Mouse (Mus musculus): ENCODE measurements around the gene Atpaf2. TPM values are rescaled to one million over a fixed set of nuclear protein-coding genes. Genes with fewer than 3 reads are reported as not detected.

Atpaf2 gene
- polyA plus RNA-seq, 1 experiment from 2014 or later = 62.2 TPM

GRCm38 (mm10) chr11:60351925-60352371 lies 66.3 kb downstream of the Atpaf2 start:
- WGBS = 23% methylated on average over 11 of the region's 11 CpGs
- no peaks in the 10 kb centered on the region for H3K27me3 ChIP-seq (replicated peaks; ENCODE audit: control insufficient read depth, insufficient read depth, low read length)
- DNase-seq (ENCODE audit: low spot score) (peak; percentile 59), ATAC-seq (replicated peaks; ENCODE audit: low FRiP score, low TSS enrichment, low read depth) (no peak)
- no peaks in the 10 kb centered on the region for H3K9me3 ChIP-seq (ENCODE audit: control insufficient read depth, low read length)
- H3K4me2 ChIP-seq (ENCODE audit: low read length) = peak overlapping the region; percentile 92
- H3K27ac ChIP-seq (ENCODE audit: low read depth) = peak overlapping the region; percentile 69
- H3K9ac ChIP-seq (ENCODE audit: low read length) = peak overlapping the region; percentile 76
- H3K36me3 ChIP-seq (ENCODE audit: control insufficient read depth, insufficient read depth, low read length) = no peaks in the 10 kb centered on the region
- H3K4me3 ChIP-seq (ENCODE audit: low read depth, low read length) = peak overlapping the region; percentile 71
- peaks cover 6% of the 10 kb centered on the region for H3K4me1 ChIP-seq (replicated peaks; ENCODE audit: control insufficient read depth, insufficient read depth, low read length)

- H3K36me3 ChIP-seq (ENCODE audit: control insufficient read depth, insufficient read depth, low read length) = no peaks in the 10 kb centered on the region
- 71% methylated on average over 2 of the region's 2 CpGs for WGBS
- H3K9me3 ChIP-seq (ENCODE audit: control insufficient read depth, low read length) = no peaks in the 10 kb centered on the region
- ATAC-seq (replicated peaks; ENCODE audit: low FRiP score, low TSS enrichment, low read depth) = no peak
- H3K4me1 ChIP-seq (replicated peaks; ENCODE audit: control insufficient read depth, insufficient read depth, low read length) = peaks cover 9% of the 10 kb centered on the region
- no peak overlapping the region for H3K27ac ChIP-seq (ENCODE audit: low read depth)
- peak overlapping the region; percentile 92 for H3K4me2 ChIP-seq (ENCODE audit: low read length)
- peak overlapping the region; percentile 71 for H3K4me3 ChIP-seq (ENCODE audit: low read depth, low read length)
- no peak overlapping the region; the same call in 1 of the 2 replicates for H3K9ac ChIP-seq (ENCODE audit: low read length)
- H3K27me3 ChIP-seq (replicated peaks; ENCODE audit: control insufficient read depth, insufficient read depth, low read length) = no peaks in the 10 kb centered on the region
- DNase-seq (ENCODE audit: low spot score) = no peak
Observed at GRCm38 (mm10) chr11:60351388-60351787, 66.9 kb downstream of the Atpaf2 start.

Other genes with a start within 250 kb of the Atpaf2 start
- gene Srebf1, start 195.9 kb downstream of the Atpaf2 start, polyA plus RNA-seq (2014; fragmentation: Nextera tagmentation; extraction: Ambion mirVana) = 85.0 and 97.7 TPM in 2 replicates
- 16.3 and 19.4 TPM in 2 replicates for gene Tom1l2, start 65.6 kb downstream of the Atpaf2 start, polyA plus RNA-seq (2014; fragmentation: Nextera tagmentation; extraction: Ambion mirVana)
- gene Drc3, start 65.1 kb downstream of the Atpaf2 start, polyA plus RNA-seq (2014; fragmentation: Nextera tagmentation; extraction: Ambion mirVana) = 1.6 and 1.8 TPM in 2 replicates
- gene Gid4, start 1.3 kb downstream of the Atpaf2 start, polyA plus RNA-seq (2014; fragmentation: Nextera tagmentation; extraction: Ambion mirVana) = 28.9 and 29.1 TPM in 2 replicates
- gene Drg2, start 36.1 kb upstream of the Atpaf2 start, polyA plus RNA-seq (2014; fragmentation: Nextera tagmentation; extraction: Ambion mirVana) = 110 and 113 TPM in 2 replicates
- gene Myo15, start 50.9 kb upstream of the Atpaf2 start, polyA plus RNA-seq (2014; fragmentation: Nextera tagmentation; extraction: Ambion mirVana) = 0.07 and 0.32 TPM in 2 replicates
- gene Alkbh5, start 117.9 kb upstream of the Atpaf2 start, polyA plus RNA-seq (2014; fragmentation: Nextera tagmentation; extraction: Ambion mirVana) = 35.4 and 36.2 TPM in 2 replicates